Mouse (Mus musculus) heart, embryonic 12.5 days (tissue): ENCODE results near the gene Mad1l1. TPM values are rescaled to one million over a fixed set of nuclear protein-coding genes. Genes with fewer than 3 reads are reported as not detected.
A peak's percentile ranks its signal among the peaks of the same experiment; 100 is the strongest.

Source experiments
- ATAC-seq: fragments of 200-750 bp; cut with Nextera tagmentation; 2 replicates; pipeline ENCODE4 v1.8.0; 2017; ENCODE audit warnings: moderate TSS enrichment, moderate library complexity; ENCODE audit not compliant: insufficient number of reproducible peaks, low FRiP score
- H3K27ac ChIP-seq: fragments of 300-500 bp; sonication (generic); 2 replicates; pipeline ENCODE4 v1.5.1; 2016; ENCODE audit warnings: mild to moderate bottlenecking, moderate library complexity; ENCODE audit not compliant: poor library complexity, severe bottlenecking
- H3K27me3 ChIP-seq: fragments of 300-500 bp; sonication (generic); replicated peaks from 2 replicates; pipeline ENCODE4 v1.6.1; 2016; ENCODE audit warnings: mild to moderate bottlenecking, moderate library complexity
- H3K36me3 ChIP-seq: fragments of 300-500 bp; sonication (generic); 2 replicates; pipeline ENCODE4 v1.6.1; 2016; ENCODE audit warnings: mild to moderate bottlenecking, moderate library complexity
- H3K4me1 ChIP-seq: fragments of 300-500 bp; sonication (generic); replicated peaks from 2 replicates; pipeline ENCODE4 v1.6.1; 2016; ENCODE audit warnings: mild to moderate bottlenecking
- H3K4me2 ChIP-seq: fragments of 300-500 bp; sonication (generic); 2 replicates; pipeline ENCODE4 v1.6.1; 2016; ENCODE audit warnings: mild to moderate bottlenecking, moderate library complexity
- H3K4me3 ChIP-seq: fragments of 300-500 bp; sonication (generic); 2 replicates; pipeline ENCODE4 v1.5.1; 2016; ENCODE audit warnings: mild to moderate bottlenecking
- H3K9ac ChIP-seq: fragments of 300-500 bp; sonication (generic); 2 replicates; pipeline ENCODE4 v1.6.1; 2016; ENCODE audit warnings: mild to moderate bottlenecking, moderate library complexity
- H3K9me3 ChIP-seq: fragments of 300-500 bp; sonication (generic); replicated peaks from 2 replicates; pipeline ENCODE4 v1.6.1; 2016; ENCODE audit warnings: mild to moderate bottlenecking, moderate library complexity
- WGBS: fragments of 180-500 bp; shearing (Covaris S2); methylation state at CpG from one replicate; pipeline ENCODE4 v1.1.7; 2016; 5-methylcytosine and 5-hydroxymethylcytosine counted together
- polyA plus RNA-seq: library from polyadenylated mRNA; unstranded; fragments of >200 nt; fragmentation: Nextera tagmentation; extraction: Ambion mirVana; gene quantifications from 2 replicates; pipeline ENCODE4 v1.2.1, GENCODE M21; 2016

Mad1l1 gene
- polyA plus RNA-seq, 1 experiment from 2014 or later, result 26.3 TPM

- 94% methylated on average over 8 of the region's 8 CpGs for WGBS
- ATAC-seq, result no peak
- Histone ChIP-seq H3K4me1 (no peaks in the 10 kb centered on the region), H3K9ac (no peak overlapping the region), H3K4me3 (no peak overlapping the region), H3K9me3 (no peaks in the 10 kb centered on the region), H3K4me2 (no peak overlapping the region), H3K27me3 (no peaks in the 10 kb centered on the region), H3K36me3 (peaks cover 68% of the 10 kb centered on the region), H3K27ac (no peak overlapping the region)
Measured at GRCm38 (mm10) chr5:140350731-140351497, 29.6 kb upstream of the Mad1l1 start.

- 92% methylated on average over 9 of the region's 9 CpGs for WGBS
- H3K9ac ChIP-seq, result no peak overlapping the region
- no peak overlapping the region for H3K27ac ChIP-seq
- H3K27me3 ChIP-seq, result no peaks in the 10 kb centered on the region
- H3K4me1 ChIP-seq, result no peaks in the 10 kb centered on the region
- no peak for ATAC-seq
- no peaks in the 10 kb centered on the region for H3K9me3 ChIP-seq
- H3K4me3 ChIP-seq, result no peak overlapping the region
- H3K4me2 ChIP-seq, result no peak overlapping the region
- peaks cover 67% of the 10 kb centered on the region for H3K36me3 ChIP-seq
Measured at GRCm38 (mm10) chr5:140349882-140350281, 28.5 kb upstream of the Mad1l1 start.

GRCm38 (mm10) chr5:140346050-140346449, 24.7 kb upstream of the Mad1l1 start:
- Histone ChIP-seq H3K36me3 (peaks cover 55% of the 10 kb centered on the region), H3K27me3 (no peaks in the 10 kb centered on the region), H3K27ac (no peak overlapping the region), H3K9ac (no peak overlapping the region), H3K9me3 (no peaks in the 10 kb centered on the region), H3K4me2 (no peak overlapping the region), H3K4me1 (no peaks in the 10 kb centered on the region), H3K4me3 (no peak overlapping the region)
- no peak for ATAC-seq
- 67% methylated on average over 1 of the region's 1 CpGs for WGBS

- H3K36me3 ChIP-seq, result peaks cover 59% of the 10 kb centered on the region
- 93% methylated on average over 4 of the region's 4 CpGs for WGBS
- no peak overlapping the region for H3K4me3 ChIP-seq
- H3K4me2 ChIP-seq, result no peak overlapping the region
- no peaks in the 10 kb centered on the region for H3K4me1 ChIP-seq
- no peak overlapping the region for H3K27ac ChIP-seq
- no peaks in the 10 kb centered on the region for H3K27me3 ChIP-seq
- no peaks in the 10 kb centered on the region for H3K9me3 ChIP-seq
- no peak overlapping the region for H3K9ac ChIP-seq
- no peak for ATAC-seq
Measured at GRCm38 (mm10) chr5:140345244-140345643, 23.9 kb upstream of the Mad1l1 start.

GRCm38 (mm10) chr5:140342880-140343279, 21.5 kb upstream of the Mad1l1 start:
- H3K36me3 ChIP-seq, result peaks cover 73% of the 10 kb centered on the region
- WGBS, result 78% methylated on average over 4 of the region's 4 CpGs
- ATAC-seq, result no peak

GRCm38 (mm10) chr5:140339836-140340235, 18.5 kb upstream of the Mad1l1 start:
- Histone ChIP-seq H3K36me3 (peaks cover 62% of the 10 kb centered on the region), H3K4me1 (no peaks in the 10 kb centered on the region), H3K9me3 (no peaks in the 10 kb centered on the region), H3K27ac (no peak overlapping the region), H3K27me3 (no peaks in the 10 kb centered on the region), H3K9ac (no peak overlapping the region), H3K4me2 (no peak overlapping the region), H3K4me3 (no peak overlapping the region)
- 81% methylated on average over 3 of the region's 3 CpGs for WGBS
- no peak for ATAC-seq

More at GRCm38 (mm10) chr5:140342880-140343279, 21.5 kb upstream of the Mad1l1 start:
- Histone ChIP-seq H3K27ac (no peak overlapping the region), H3K9me3 (no peaks in the 10 kb centered on the region), H3K4me2 (no peak overlapping the region), H3K4me1 (no peaks in the 10 kb centered on the region), H3K4me3 (no peak overlapping the region), H3K9ac (no peak overlapping the region), H3K27me3 (no peaks in the 10 kb centered on the region)

GRCm38 (mm10) chr5:140338779-140339178, 17.4 kb upstream of the Mad1l1 start:
- no peak overlapping the region for H3K4me3 ChIP-seq
- no peak overlapping the region for H3K4me2 ChIP-seq
- 93% methylated on average over 4 of the region's 4 CpGs for WGBS
- H3K9ac ChIP-seq, result no peak overlapping the region
- ATAC-seq, result no peak
- no peaks in the 10 kb centered on the region for H3K9me3 ChIP-seq
- no peaks in the 10 kb centered on the region for H3K4me1 ChIP-seq
- H3K27ac ChIP-seq, result no peak overlapping the region
- H3K27me3 ChIP-seq, result no peaks in the 10 kb centered on the region
- peaks cover 51% of the 10 kb centered on the region for H3K36me3 ChIP-seq

- H3K4me3 ChIP-seq, result no peak overlapping the region
- H3K9ac ChIP-seq, result no peak overlapping the region
- no peak overlapping the region for H3K4me2 ChIP-seq
- no peak overlapping the region for H3K27ac ChIP-seq
- WGBS, result 76% methylated on average over 1 of the region's 1 CpGs
- H3K4me1 ChIP-seq, result peaks cover 8% of the 10 kb centered on the region; the same call in 1 of the 2 replicates
- H3K9me3 ChIP-seq, result no peaks in the 10 kb centered on the region
- ATAC-seq, result no peak
- no peaks in the 10 kb centered on the region for H3K27me3 ChIP-seq
- peaks cover 43% of the 10 kb centered on the region for H3K36me3 ChIP-seq
Measured at GRCm38 (mm10) chr5:140336680-140337079, 15.3 kb upstream of the Mad1l1 start.

- no peaks in the 10 kb centered on the region for H3K27me3 ChIP-seq
- peaks cover 15% of the 10 kb centered on the region for H3K4me1 ChIP-seq
- no peak overlapping the region for H3K4me3 ChIP-seq
- H3K36me3 ChIP-seq, result peaks cover 28% of the 10 kb centered on the region
- ATAC-seq, result no peak
- H3K9ac ChIP-seq, result no peak overlapping the region
- no peak overlapping the region for H3K27ac ChIP-seq
- 36% methylated on average over 2 of the region's 2 CpGs for WGBS
- H3K9me3 ChIP-seq, result no peaks in the 10 kb centered on the region
- H3K4me2 ChIP-seq, result no peak overlapping the region
Measured at GRCm38 (mm10) chr5:140333631-140334030, 12.3 kb upstream of the Mad1l1 start.

- H3K9ac ChIP-seq, result no peak overlapping the region
Measured at GRCm38 (mm10) chr5:140332519-140332918, 11.2 kb upstream of the Mad1l1 start.

GRCm38 (mm10) chr5:140331615-140332512, 10.5 kb upstream of the Mad1l1 start, which contains the start of gene Mrm2:
TSS of gene Mrm2 (minus strand) at chr5:140331898.
- ATAC-seq, result peak; percentile 83

More at GRCm38 (mm10) chr5:140332519-140332918, 11.2 kb upstream of the Mad1l1 start:
- Histone ChIP-seq H3K4me3 (peak overlapping the region; percentile 79; the same call in 1 of the 2 replicates), H3K4me2 (peak overlapping the region; percentile 93), H3K36me3 (peaks cover 28% of the 10 kb centered on the region), H3K4me1 (peaks cover 15% of the 10 kb centered on the region), H3K9me3 (no peaks in the 10 kb centered on the region), H3K27ac (no peak overlapping the region), H3K27me3 (no peaks in the 10 kb centered on the region)
- no peak for ATAC-seq
- 58% methylated on average over 4 of the region's 4 CpGs for WGBS

More at GRCm38 (mm10) chr5:140331615-140332512, 10.5 kb upstream of the Mad1l1 start, which contains the start of gene Mrm2:
- H3K4me3 ChIP-seq, result peak within 1 kb of the TSS; percentile 79
- H3K9ac ChIP-seq, result peak within 1 kb of the TSS; percentile 86
- no peaks in the 10 kb centered on the region for H3K27me3 ChIP-seq
- peaks cover 33% of the 10 kb centered on the region for H3K36me3 ChIP-seq
- no peaks in the 10 kb centered on the region for H3K9me3 ChIP-seq
- peak within 1 kb of the TSS; percentile 93 for H3K4me2 ChIP-seq
- peaks cover 15% of the 10 kb centered on the region for H3K4me1 ChIP-seq
- peak within 1 kb of the TSS; percentile 89 for H3K27ac ChIP-seq
- 2% methylated on average over 39 of the region's 39 CpGs for WGBS
